Mouse (Mus musculus) CH12.LX (cell line): Measurements from ENCODE around the gene Opa1. TPM values are rescaled to one million over a fixed set of nuclear protein-coding genes. Genes with fewer than 3 reads are reported as not detected.
A peak's percentile ranks its signal among the peaks of the same experiment; 100 is the strongest.

Experiments
- DNase-seq: peaks from one replicate; pipeline ENCODE4 v3.0.0-alpha.2; 2013; ENCODE audit errors: extremely low read depth
- H3K27ac ChIP-seq: 2 replicates; pipeline ENCODE4 v1.5.1; 2012; ENCODE audit warnings: low read depth, mild to moderate bottlenecking, control low read depth, moderate library complexity; ENCODE audit not compliant: insufficient read depth
- H3K27me3 ChIP-seq: replicated peaks from 2 replicates; pipeline ENCODE3; 2012; ENCODE audit warnings: inconsistent platforms
- H3K36me3 ChIP-seq, 2 experiments: replicated peaks in 1 of 2; 2 replicates each; pipeline versions ENCODE3 to v1.6.1; 2012; ENCODE audit warnings: inconsistent platforms in 1 of 2, low read length in 1 of 2, mild to moderate bottlenecking in 1 of 2, mixed read lengths in 1 of 2, moderate library complexity in 1 of 2; ENCODE audit not compliant: control insufficient read depth in 1 of 2, insufficient read depth in 1 of 2
- H3K4me1 ChIP-seq, 2 experiments: 2 replicates each; pipeline ENCODE4 v1.6.1; 2012; ENCODE audit warnings: inconsistent platforms in 1 of 2, moderate library complexity in 1 of 2; ENCODE audit not compliant: insufficient read depth in 2 of 2, control insufficient read depth in 1 of 2
- H3K4me2 ChIP-seq: 2 replicates; pipeline ENCODE4 v1.6.1; 2012; ENCODE audit warnings: low read depth, mild to moderate bottlenecking, control low read depth; ENCODE audit not compliant: poor library complexity, insufficient read depth, severe bottlenecking
- H3K4me3 ChIP-seq, 3 experiments: fragments of 150-350 bp in 1 of 3; sonication (generic) in 1 of 3; replicated peaks in 1 of 3; 2 replicates each; pipeline versions ENCODE3 to v1.5.1; 2011 to 2012; ENCODE audit warnings: low read depth in 2 of 3, low read length in 2 of 3, mild to moderate bottlenecking in 2 of 3, moderate library complexity in 2 of 3, control low read depth in 1 of 3, improper control_type of control experiment in 1 of 3, inconsistent platforms in 1 of 3, mixed read lengths in 1 of 3; ENCODE audit not compliant: poor library complexity in 1 of 3
- H3K79me2 ChIP-seq: replicated peaks from 2 replicates; pipeline ENCODE4 v1.6.1; 2012; ENCODE audit warnings: mild to moderate bottlenecking, moderate library complexity; ENCODE audit not compliant: control insufficient read depth, poor library complexity, insufficient read depth, severe bottlenecking; ENCODE audit errors: extremely low read depth
- H3K9ac ChIP-seq: 2 replicates; pipeline ENCODE4 v1.6.1; 2012; ENCODE audit warnings: low read depth, mild to moderate bottlenecking, control low read depth, moderate library complexity; ENCODE audit not compliant: insufficient read depth
- H3K9me3 ChIP-seq: replicated peaks from 2 replicates; pipeline ENCODE3; 2012; ENCODE audit warnings: low read length, inconsistent platforms, mixed read lengths
- CHD2 ChIP-seq: IDR thresholded peaks from 2 replicates; pipeline ENCODE4 v1.6.1; 2011; ENCODE audit warnings: low read length, improper control_type of control experiment
- CTCF ChIP-seq, 2 experiments: IDR thresholded peaks in 1 of 2; conservative IDR thresholded peaks in 1 of 2; 2 replicates each; pipeline ENCODE4 v1.5.1; 2011 to 2012; ENCODE audit warnings: low read depth in 2 of 2, low read length in 2 of 2, improper control_type of control experiment in 1 of 2, inconsistent platforms in 1 of 2, mild to moderate bottlenecking in 1 of 2, moderate library complexity in 1 of 2
- E2F4 ChIP-seq: IDR thresholded peaks from 2 replicates; pipeline ENCODE4 v1.6.1; 2011; ENCODE audit warnings: low read depth, low read length, improper control_type of control experiment; ENCODE audit not compliant: insufficient replicate concordance
- EP300 ChIP-seq: IDR thresholded peaks from 2 replicates; pipeline ENCODE4 v1.6.1; 2011; ENCODE audit warnings: low read length, improper control_type of control experiment
- ETS1 ChIP-seq: conservative IDR thresholded peaks from 2 replicates; pipeline ENCODE4 v1.6.1; 2012; ENCODE audit warnings: low read depth, mild to moderate bottlenecking, inconsistent platforms, low read length, improper control_type of control experiment, moderate library complexity
- GABPA ChIP-seq: IDR thresholded peaks from 2 replicates; pipeline ENCODE4 v1.6.1; 2012; ENCODE audit warnings: low read depth, low read length, improper control_type of control experiment, inconsistent platforms; ENCODE audit not compliant: insufficient replicate concordance
- HCFC1 ChIP-seq: IDR thresholded peaks from 2 replicates; pipeline ENCODE4 v1.6.1; 2012; ENCODE audit warnings: low read depth, mild to moderate bottlenecking, inconsistent platforms, low read length, improper control_type of control experiment
- IRF4 ChIP-seq: IDR thresholded peaks from 2 replicates; pipeline ENCODE4 v1.6.1; 2014; ENCODE audit warnings: low read depth, mild to moderate bottlenecking, inconsistent platforms, low read length, improper control_type of control experiment
- MAZ ChIP-seq: IDR thresholded peaks from 2 replicates; pipeline ENCODE4 v1.6.1; 2012; ENCODE audit warnings: low read depth, mild to moderate bottlenecking, inconsistent platforms, low read length, improper control_type of control experiment, moderate library complexity
- MXI1 ChIP-seq: IDR thresholded peaks from 2 replicates; pipeline ENCODE4 v1.6.1; 2011; ENCODE audit warnings: mild to moderate bottlenecking, low read depth, low read length, improper control_type of control experiment
- MYC ChIP-seq: IDR thresholded peaks from 2 replicates; pipeline ENCODE4 v1.6.1; 2011; ENCODE audit warnings: low read depth, mild to moderate bottlenecking, improper control_type of control experiment, low read length
- NRF1 ChIP-seq: IDR thresholded peaks from 2 replicates; pipeline ENCODE4 v1.6.1; 2014; ENCODE audit warnings: low read depth, mild to moderate bottlenecking, inconsistent platforms, low read length, improper control_type of control experiment, moderate library complexity
- POLR2A ChIP-seq: IDR thresholded peaks from 2 replicates; pipeline ENCODE4 v1.6.1; 2011; ENCODE audit warnings: low read depth, mild to moderate bottlenecking, improper control_type of control experiment, low read length
- RAD21 ChIP-seq: IDR thresholded peaks from 2 replicates; pipeline ENCODE4 v1.6.1; 2011; ENCODE audit warnings: low read depth, mild to moderate bottlenecking, low read length, improper control_type of control experiment, moderate library complexity
- RCOR1 ChIP-seq: conservative IDR thresholded peaks from 2 replicates; pipeline ENCODE4 v1.6.1; 2012; ENCODE audit warnings: low read depth, mild to moderate bottlenecking, inconsistent platforms, low read length, improper control_type of control experiment
- SIN3A ChIP-seq: IDR thresholded peaks from 2 replicates; pipeline ENCODE4 v1.6.1; 2012; ENCODE audit warnings: low read length, improper control_type of control experiment, inconsistent platforms
- TCF12 ChIP-seq: IDR thresholded peaks from 2 replicates; pipeline ENCODE4 v1.6.1; 2014; ENCODE audit warnings: low read depth, mild to moderate bottlenecking, inconsistent platforms, low read length, improper control_type of control experiment
- USF2 ChIP-seq: conservative IDR thresholded peaks from 2 replicates; pipeline ENCODE4 v1.6.1; 2011; ENCODE audit warnings: low read depth, low read length, improper control_type of control experiment
- ZC3H11A ChIP-seq: IDR thresholded peaks from 2 replicates; pipeline ENCODE4 v1.6.1; 2012; ENCODE audit warnings: low read depth, mild to moderate bottlenecking, inconsistent platforms, low read length, improper control_type of control experiment
- ZNF384 ChIP-seq: IDR thresholded peaks from 2 replicates; pipeline ENCODE4 v1.6.1; 2012; ENCODE audit warnings: low read depth, low read length, improper control_type of control experiment, inconsistent platforms
- dilution Hi-C: fragments of 300-500 bp; cut with MboI; formaldehyde crosslinking; loops from 2 replicates; pipeline ENCODE4 v1.14.3; 2020; ENCODE audit warnings: low sequenced_read_pairs; ENCODE audit not compliant: extremely low pct_unique_long_range_greater_than_20kb, extremely low pct_ligation_motif_present
- in situ Hi-C: fragments of 300-500 bp; cut with MboI; formaldehyde crosslinking; loops from 3 replicates; pipeline ENCODE4 v1.14.3; 2019; ENCODE audit warnings: low sequenced_read_pairs, low pct_ligation_motif_present, low pct_unique_long_range_greater_than_20kb, mixed read lengths
- polyA plus RNA-seq: library from polyadenylated mRNA; unstranded; fragments of >175 nt; gene quantifications from 2 replicates; pipeline ENCODE4 v1.2.1, GENCODE M21; 2012; ENCODE audit warnings: low read depth; ENCODE audit not compliant: insufficient read length
- total RNA-seq, 2 experiments: library from RNA; depleted of rRNA; stranded (reverse); fragments of 300-350 nt in 1 of 2; fragments of >200 nt in 1 of 2; gene quantifications; 2 replicates each; pipeline ENCODE4 v1.2.3; 2012 to 2014

Opa1 gene
- total and polyA plus RNA-seq, 3 experiments, result 42.0 to 57.3 (median 49.9) TPM

- Histone ChIP-seq H3K9me3 (no peaks in the 10 kb centered on the region), H3K4me3 (no peak overlapping the region), H3K4me2 (no peak overlapping the region), H3K27me3 (no peaks in the 10 kb centered on the region), H3K36me3 (peaks cover 5 to 13% of the 10 kb centered on the region in 2 experiments), H3K27ac (no peak overlapping the region), H3K9ac (no peak overlapping the region), H3K4me1 (peaks cover 0 to 20% of the 10 kb centered on the region in 2 experiments; a peak in 2 of 4 replicates), H3K79me2 (no peaks in the 10 kb centered on the region)
- no peak for DNase-seq
- in situ Hi-C loops (no loop called here), dilution Hi-C loops (no loop called here)
- TF ChIP-seq MYC, result no peak
- no peak for TF ChIP-seq EP300
- TF ChIP-seq NRF1, result no peak
- TF ChIP-seq MAZ, result no peak
- no peak for TF ChIP-seq RCOR1
- TF ChIP-seq ZNF384, result no peak
- no peak for TF ChIP-seq IRF4
- TF ChIP-seq SIN3A, result no peak
- no peak for TF ChIP-seq MXI1
- TF ChIP-seq HCFC1, result no peak
- no peak for TF ChIP-seq GABPA
- TF ChIP-seq CHD2, result no peak
- no peak for TF ChIP-seq TCF12
- no peak for TF ChIP-seq CTCF (conservative IDR thresholded peaks at IDR 0.05 in 1 of 2, IDR thresholded peaks at IDR 0.05 in 1 of 2; ENCODE audit: low read depth in 2 of 2, low read length in 2 of 2)
- TF ChIP-seq ETS1, result no peak
- TF ChIP-seq RAD21, result no peak
- TF ChIP-seq E2F4, result no peak
- TF ChIP-seq POLR2A, result no peak
- TF ChIP-seq ZC3H11A, result no peak
- TF ChIP-seq, all 38 proteins: peak for 0
Observed at GRCm38 (mm10) chr16:29656901-29657300, 77.8 kb downstream of the Opa1 start.

GRCm38 (mm10) chr16:29657650-29658548, 78.8 kb downstream of the Opa1 start:
- Histone ChIP-seq H3K9ac (no peak overlapping the region), H3K27me3 (no peaks in the 10 kb centered on the region), H3K36me3 (peaks cover 0 to 7% of the 10 kb centered on the region in 2 experiments), H3K27ac (no peak overlapping the region), H3K4me3 (no peak overlapping the region), H3K79me2 (no peaks in the 10 kb centered on the region), H3K4me1 (peaks cover 3 to 30% of the 10 kb centered on the region in 2 experiments), H3K4me2 (no peak overlapping the region), H3K9me3 (no peaks in the 10 kb centered on the region)
- dilution Hi-C loops, result no loop called here
- no peak for DNase-seq
- TF ChIP-seq ZNF384 (0 out of 2 replicates have a peak, but pooled peaks have one; percentile 8), ETS1 (no peak), USF2 (no peak), RCOR1 (no peak)
- in situ Hi-C loops, result no loop called here
